Mouse (Mus musculus): ENCODE measurements around the gene Atp6v1c2. TPM values are rescaled to one million over a fixed set of nuclear protein-coding genes. Genes with fewer than 3 reads are reported as not detected.

Atp6v1c2 gene
- total and polyA plus RNA-seq, 3 experiments: 0.19 to 0.42 TPM; not detected in 1

DNA sequence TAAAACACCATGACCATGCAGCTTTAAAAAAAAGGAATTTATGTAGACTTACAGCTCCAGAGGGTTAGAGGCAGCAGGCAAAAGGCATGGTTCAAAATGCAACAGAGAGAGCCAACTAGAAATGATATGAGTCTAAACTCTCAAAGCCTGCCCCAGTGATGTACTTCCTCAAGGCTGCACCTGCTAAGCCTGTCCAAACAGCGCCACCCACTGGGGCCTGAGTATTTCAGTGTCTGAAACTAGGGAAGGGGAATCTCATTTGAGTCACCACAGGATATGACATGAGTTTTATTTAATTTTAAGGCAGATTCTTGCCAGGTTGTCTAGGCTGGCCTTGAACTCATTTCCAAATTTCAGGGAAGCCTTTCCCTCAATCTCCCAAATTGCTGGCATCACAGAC lies 57.9 kb downstream of the Atp6v1c2 start:
- peaks cover 57 to 77% of the 10 kb centered on the region in 2 experiments for H3K36me3 ChIP-seq (replicated peaks in 1 of 2; ENCODE audit: control insufficient read depth in 1 of 2, insufficient read depth in 1 of 2, low read length in 1 of 2)
- dilution Hi-C loops (cut with MboI; ENCODE audit: extremely low pct_ligation_motif_present, extremely low pct_unique_long_range_greater_than_20kb, low sequenced_read_pairs): no loop called here
- TF ChIP-seq SMC3 (IDR thresholded peaks at IDR 0.05; ENCODE audit: low read depth, low read length) (peak; percentile 11; the same call in 1 of the 2 replicates), GABPA (IDR thresholded peaks at IDR 0.05; ENCODE audit: insufficient replicate concordance, low read depth, low read length) (no peak), ELF1 (IDR thresholded peaks at IDR 0.05; ENCODE audit: low read depth, low read length) (peak; percentile 50), POLR2AphosphoS2 (IDR thresholded peaks at IDR 0.05; ENCODE audit: low read depth, low read length) (no peak), MAX (IDR thresholded peaks at IDR 0.05; ENCODE audit: low read length) (no peak), JUND (conservative IDR thresholded peaks at IDR 0.05; ENCODE audit: low read depth, low read length) (no peak), USF1 (IDR thresholded peaks at IDR 0.05; ENCODE audit: low read depth, low read length) (no peak), USF2 (conservative IDR thresholded peaks at IDR 0.05; ENCODE audit: low read depth, low read length) (no peak), ZNF384 (IDR thresholded peaks at IDR 0.05; ENCODE audit: low read depth, low read length) (no peak), RAD21 (IDR thresholded peaks at IDR 0.05; ENCODE audit: low read depth, low read length) (peak; percentile 37), CTCF (conservative IDR thresholded peaks at IDR 0.05 in 1 of 2, IDR thresholded peaks at IDR 0.05 in 1 of 2; ENCODE audit: low read depth in 2 of 2, low read length in 2 of 2) (peak; percentile 48 to 68; a peak in 3 of 4 replicates), EP300 (IDR thresholded peaks at IDR 0.05; ENCODE audit: low read length) (no peak), MAZ (IDR thresholded peaks at IDR 0.05; ENCODE audit: low read depth, low read length) (no peak), PAX5 (IDR thresholded peaks at IDR 0.05; ENCODE audit: low read length) (no peak)
- no peak overlapping the region for H3K4me3 ChIP-seq (replicated peaks in 1 of 3; ENCODE audit: low read depth in 2 of 3, low read length in 2 of 3, poor library complexity in 1 of 3)
- in situ Hi-C loops (cut with MboI; ENCODE audit: low pct_ligation_motif_present, low pct_unique_long_range_greater_than_20kb, low sequenced_read_pairs): loop anchor here (25.0 kb wide), 1 partner anchor 459 kb away; the partner anchor contains the start of genes E2f6 and Greb1
- H3K9ac ChIP-seq (ENCODE audit: insufficient read depth, low read depth): no peak overlapping the region
- H3K27me3 ChIP-seq (replicated peaks): no peaks in the 10 kb centered on the region
- no peaks in the 10 kb centered on the region for H3K9me3 ChIP-seq (replicated peaks; ENCODE audit: low read length)
- peak; percentile 84 for DNase-seq (ENCODE audit: extremely low read depth)
- H3K27ac ChIP-seq (ENCODE audit: insufficient read depth, low read depth): no peak overlapping the region
- no peak overlapping the region for H3K4me2 ChIP-seq (ENCODE audit: insufficient read depth, low read depth, poor library complexity, severe bottlenecking)
- peaks cover 62% of the 10 kb centered on the region for H3K79me2 ChIP-seq (replicated peaks; ENCODE audit: control insufficient read depth, extremely low read depth, insufficient read depth, poor library complexity, severe bottlenecking)
- H3K4me1 ChIP-seq (ENCODE audit: control insufficient read depth in 1 of 2, insufficient read depth in 2 of 2): peaks cover 20 to 47% of the 10 kb centered on the region in 2 experiments

DNA sequence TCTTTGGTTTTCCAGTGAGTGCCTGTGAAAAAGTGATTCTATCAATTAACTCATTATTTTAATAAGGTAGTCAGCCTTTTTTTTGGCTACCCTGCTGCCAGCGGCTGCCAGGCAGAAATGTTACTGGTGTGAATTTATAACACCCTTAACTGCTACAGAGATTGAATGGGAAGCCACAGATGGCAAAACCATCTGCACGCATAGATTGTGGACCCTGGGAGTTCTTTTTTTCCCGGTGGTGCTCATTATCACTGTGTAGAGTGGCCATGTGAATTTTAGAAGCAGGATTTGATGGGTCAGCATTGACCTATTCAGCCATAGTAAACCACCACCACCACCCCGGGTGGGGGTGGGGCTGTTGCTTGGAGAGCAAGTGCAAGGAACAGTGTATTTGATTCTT lies 61.8 kb downstream of the Atp6v1c2 start:
- Histone ChIP-seq H3K79me2 (replicated peaks; ENCODE audit: control insufficient read depth, extremely low read depth, insufficient read depth, poor library complexity, severe bottlenecking) (peaks cover 46% of the 10 kb centered on the region), H3K9me3 (replicated peaks; ENCODE audit: low read length) (no peaks in the 10 kb centered on the region), H3K27me3 (replicated peaks) (no peaks in the 10 kb centered on the region), H3K4me1 (ENCODE audit: control insufficient read depth in 1 of 2, insufficient read depth in 2 of 2) (peaks cover 20 to 66% of the 10 kb centered on the region in 2 experiments), H3K27ac (ENCODE audit: insufficient read depth, low read depth) (no peak overlapping the region), H3K36me3 (replicated peaks in 1 of 2; ENCODE audit: control insufficient read depth in 1 of 2, insufficient read depth in 1 of 2, low read length in 1 of 2) (peaks cover 26 to 38% of the 10 kb centered on the region in 2 experiments), H3K4me2 (ENCODE audit: insufficient read depth, low read depth, poor library complexity, severe bottlenecking) (peak overlapping the region; percentile 65), H3K4me3 (replicated peaks in 1 of 3; ENCODE audit: low read depth in 2 of 3, low read length in 2 of 3, poor library complexity in 1 of 3) (peak overlapping the region; percentile 93 to 96 (median 94)), H3K9ac (ENCODE audit: insufficient read depth, low read depth) (peak overlapping the region; percentile 67)
- TF ChIP-seq ZC3H11A (IDR thresholded peaks at IDR 0.05; ENCODE audit: low read depth, low read length) (no peak), ELF1 (IDR thresholded peaks at IDR 0.05; ENCODE audit: low read depth, low read length) (no peak), CHD2 (IDR thresholded peaks at IDR 0.05; ENCODE audit: low read length) (peak; percentile 45; the same call in 1 of the 2 replicates)
- no peak for DNase-seq (ENCODE audit: extremely low read depth)
- in situ Hi-C loops (cut with MboI; ENCODE audit: low pct_ligation_motif_present, low pct_unique_long_range_greater_than_20kb, low sequenced_read_pairs) (loop anchor here (10.0 to 25.0 kb wide), 2 partner anchors 233 to 455 kb away; partner anchors contain the start of genes E2f6 and Greb1), dilution Hi-C loops (cut with MboI; ENCODE audit: extremely low pct_ligation_motif_present, extremely low pct_unique_long_range_greater_than_20kb, low sequenced_read_pairs) (no loop called here)

Measured in CH12.LX (cell line).